Mouse (Mus musculus): ENCODE results near the gene Nudt22. TPM values are rescaled to one million over a fixed set of nuclear protein-coding genes. Genes with fewer than 3 reads are reported as not detected.

Nudt22 gene
- total and polyA plus RNA-seq, 2 experiments from 2014 or later: 19.7 to 20.8 TPM

DNA sequence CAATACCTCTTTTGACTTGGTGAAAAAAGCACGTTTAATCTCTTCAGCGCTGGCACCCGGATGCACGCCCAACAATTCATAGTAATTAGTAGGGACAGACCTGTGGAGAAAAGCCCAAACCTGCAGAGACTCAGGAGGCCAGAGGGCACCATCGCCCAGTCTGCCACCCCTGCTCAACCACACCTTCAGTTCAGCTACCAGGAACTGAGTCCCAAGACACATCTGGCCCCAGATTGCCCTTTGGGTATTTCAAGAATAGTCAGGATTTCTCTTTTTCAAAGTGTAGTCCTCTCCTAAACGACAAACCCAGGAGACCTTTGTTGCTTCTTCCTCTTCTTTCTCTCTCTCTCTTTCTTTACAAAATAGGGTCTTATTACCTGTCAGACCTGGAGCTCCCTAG lies 5.2 kb downstream of the Nudt22 start:
- Histone ChIP-seq H3K9me3 (ENCODE audit: low read length) (no peaks in the 10 kb centered on the region), H3K36me3 (ENCODE audit: insufficient read depth, low read length) (no peaks in the 10 kb centered on the region), H3K4me1 (ENCODE audit: insufficient read depth, low read length) (peaks cover 11% of the 10 kb centered on the region; the same call in 1 of the 2 replicates), H3K27me3 (ENCODE audit: insufficient read depth, low read length) (no peaks in the 10 kb centered on the region), H3K4me2 (ENCODE audit: low read depth, low read length) (no peak overlapping the region), H3K4me3 (ENCODE audit: low read length) (no peak overlapping the region), H3K9ac (replicated peaks; ENCODE audit: low read length) (no peak overlapping the region), H3K27ac (no peak overlapping the region)
- ATAC-seq (no peak), DNase-seq (ENCODE audit: low spot score) (no peak)
- 88% methylated on average over 6 of the region's 6 CpGs for WGBS
- TF ChIP-seq CTCF (IDR thresholded peaks at IDR 0.05; ENCODE audit: low read depth): no peak

- peaks cover 8% of the 10 kb centered on the region; the same call in 1 of the 2 replicates for H3K36me3 ChIP-seq (ENCODE audit: insufficient read depth, low read length)
- no peak overlapping the region for H3K27ac ChIP-seq
- H3K4me3 ChIP-seq (ENCODE audit: low read length): no peak overlapping the region
- no peak overlapping the region for H3K9ac ChIP-seq (replicated peaks; ENCODE audit: low read length)
- whole genome bisulfite sequencing: 87% methylated on average over 8 of the region's 8 CpGs
- ATAC-seq: no peak
- no peaks in the 10 kb centered on the region for H3K4me1 ChIP-seq (ENCODE audit: insufficient read depth, low read length)
- DNase-seq (ENCODE audit: low spot score): no peak
- no peaks in the 10 kb centered on the region for H3K9me3 ChIP-seq (ENCODE audit: low read length)
- TF ChIP-seq CTCF (IDR thresholded peaks at IDR 0.05; ENCODE audit: low read depth): no peak
- no peaks in the 10 kb centered on the region for H3K27me3 ChIP-seq (ENCODE audit: insufficient read depth, low read length)
- no peak overlapping the region for H3K4me2 ChIP-seq (ENCODE audit: low read depth, low read length)
These were observed 6.7 kb downstream of the Nudt22 start for GRCm38 (mm10) chr19:6989251-6989650.

GRCm38 (mm10) chr19:6987904-6988285 lies 8.0 kb downstream of the Nudt22 start:
- no peaks in the 10 kb centered on the region for H3K9me3 ChIP-seq (ENCODE audit: low read length)
- no peaks in the 10 kb centered on the region for H3K27me3 ChIP-seq (ENCODE audit: insufficient read depth, low read length)
- ATAC-seq (peak; percentile 1; the same call in 1 of the 2 replicates), DNase-seq (ENCODE audit: low spot score) (no peak)
- H3K4me2 ChIP-seq (ENCODE audit: low read depth, low read length): peak overlapping the region; percentile 79
- TF ChIP-seq CTCF (IDR thresholded peaks at IDR 0.05; ENCODE audit: low read depth): no peak
- WGBS: under 1% methylated on average over 8 of the region's 8 CpGs
- H3K4me3 ChIP-seq (ENCODE audit: low read length): peak overlapping the region; percentile 58
- peak overlapping the region; percentile 75 for H3K27ac ChIP-seq
- no peaks in the 10 kb centered on the region for H3K4me1 ChIP-seq (ENCODE audit: insufficient read depth, low read length)
- H3K9ac ChIP-seq (replicated peaks; ENCODE audit: low read length): peak overlapping the region; percentile 78
- peaks cover 13% of the 10 kb centered on the region; the same call in 1 of the 2 replicates for H3K36me3 ChIP-seq (ENCODE audit: insufficient read depth, low read length)

DNA sequence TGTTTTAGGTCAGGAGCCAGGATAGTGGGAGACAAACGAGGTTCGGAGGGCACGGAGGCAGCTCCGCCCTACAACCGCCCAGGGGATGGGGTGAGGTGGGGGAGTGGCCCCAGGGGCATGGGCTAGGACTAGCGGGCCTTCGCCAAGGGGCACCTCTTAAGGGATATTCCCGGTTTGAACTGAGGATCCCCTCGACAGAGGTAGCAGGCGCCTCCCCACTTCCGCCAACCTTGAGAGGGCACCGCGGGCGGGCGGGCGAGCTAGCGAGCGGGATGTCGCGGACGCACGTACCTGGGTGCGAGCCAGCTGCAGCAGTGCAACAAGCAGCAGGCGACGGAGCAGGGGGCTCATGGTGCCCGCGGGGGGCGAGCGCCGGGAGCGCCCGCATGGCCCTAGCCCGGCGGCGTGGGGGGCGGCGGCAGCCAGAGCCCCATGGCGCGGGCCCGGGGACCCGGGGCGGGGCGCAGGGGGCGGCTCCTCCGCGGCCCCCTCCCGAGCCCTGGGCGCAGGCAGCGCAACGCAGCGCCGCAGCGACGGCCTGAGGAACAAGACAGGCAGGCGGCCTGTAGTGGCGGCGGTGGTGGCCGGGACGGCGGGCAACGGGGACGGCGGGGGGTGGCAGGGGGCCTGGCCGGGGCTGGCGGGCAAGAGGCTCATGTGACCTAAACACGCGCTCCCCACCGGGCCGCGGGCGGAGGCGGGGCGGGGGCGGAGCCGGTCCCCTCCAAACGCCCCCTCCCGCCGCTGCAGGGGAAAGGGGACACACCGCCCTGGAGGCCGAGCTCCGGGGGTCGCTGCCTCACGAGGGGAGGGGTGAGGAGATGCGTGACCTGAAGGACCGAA lies 8.6 kb downstream of the Nudt22 start, which contains the start of gene Vegfb:
Gene Vegfb (minus strand): TSS at position 591 of the 843 bp plus-strand sequence.
- TF ChIP-seq CTCF (IDR thresholded peaks at IDR 0.05; ENCODE audit: low read depth): no peak
- DNase-seq (ENCODE audit: low spot score) (peak; percentile 72), ATAC-seq (peak; percentile 52)
- WGBS: 3% methylated on average over 70 of the region's 85 CpGs
- peak within 1 kb of the TSS; percentile 78 for H3K9ac ChIP-seq (replicated peaks; ENCODE audit: low read length)
- H3K27me3 ChIP-seq (ENCODE audit: insufficient read depth, low read length): no peaks in the 10 kb centered on the region
- H3K4me2 ChIP-seq (ENCODE audit: low read depth, low read length): peak within 1 kb of the TSS; percentile 79
- peaks cover 17% of the 10 kb centered on the region; the same call in 1 of the 2 replicates for H3K36me3 ChIP-seq (ENCODE audit: insufficient read depth, low read length)
- H3K4me3 ChIP-seq (ENCODE audit: low read length): peak within 1 kb of the TSS; percentile 58
- no peaks in the 10 kb centered on the region for H3K4me1 ChIP-seq (ENCODE audit: insufficient read depth, low read length)
- no peaks in the 10 kb centered on the region for H3K9me3 ChIP-seq (ENCODE audit: low read length)
- H3K27ac ChIP-seq: peak within 1 kb of the TSS; percentile 75

GRCm38 (mm10) chr19:6985951-6986708 lies 9.8 kb downstream of the Nudt22 start:
- no peaks in the 10 kb centered on the region for H3K27me3 ChIP-seq (ENCODE audit: insufficient read depth, low read length)
- peaks cover 19% of the 10 kb centered on the region; the same call in 1 of the 2 replicates for H3K36me3 ChIP-seq (ENCODE audit: insufficient read depth, low read length)
- H3K9me3 ChIP-seq (ENCODE audit: low read length): no peaks in the 10 kb centered on the region
- no peak for ATAC-seq
- no peak for DNase-seq (ENCODE audit: low spot score)
- peaks cover 4% of the 10 kb centered on the region for H3K4me1 ChIP-seq (ENCODE audit: insufficient read depth, low read length)
- H3K27ac ChIP-seq: peak overlapping the region; percentile 75; the same call in 1 of the 2 replicates
- H3K4me2 ChIP-seq (ENCODE audit: low read depth, low read length): peak overlapping the region; percentile 79
- peak overlapping the region; percentile 78; the same call in 1 of the 2 replicates for H3K9ac ChIP-seq (replicated peaks; ENCODE audit: low read length)
- H3K4me3 ChIP-seq (ENCODE audit: low read length): no peak overlapping the region
- no peak for TF ChIP-seq CTCF (IDR thresholded peaks at IDR 0.05; ENCODE audit: low read depth)
- WGBS: 75% methylated on average over 10 of the region's 10 CpGs

DNA sequence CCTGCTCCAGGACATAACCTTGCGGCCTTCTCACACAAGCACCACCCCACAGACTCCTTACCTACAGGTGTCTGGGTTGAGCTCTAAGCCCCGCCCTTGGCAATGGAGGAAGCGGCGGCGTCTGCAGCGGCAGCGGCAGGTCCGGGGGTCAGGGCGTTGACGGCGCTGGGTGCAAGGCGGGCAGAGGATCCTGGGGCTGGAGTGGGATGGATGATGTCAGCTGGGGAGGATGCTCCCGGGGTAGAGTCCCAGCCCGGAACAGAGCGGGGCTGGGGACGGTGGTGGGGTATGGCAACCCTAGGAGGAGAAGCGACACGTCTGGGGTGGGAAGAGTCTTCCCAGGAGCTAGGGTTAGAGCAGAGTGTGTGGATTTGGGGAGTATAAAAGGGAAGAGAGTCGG lies 10.6 kb downstream of the Nudt22 start:
- ATAC-seq: no peak
- WGBS: 87% methylated on average over 19 of the region's 19 CpGs

More for the DNA sequence above, 10.6 kb downstream of the Nudt22 start:
- Histone ChIP-seq H3K36me3 (ENCODE audit: insufficient read depth, low read length) (peaks cover 19% of the 10 kb centered on the region; the same call in 1 of the 2 replicates), H3K27ac (no peak overlapping the region), H3K27me3 (ENCODE audit: insufficient read depth, low read length) (no peaks in the 10 kb centered on the region), H3K4me1 (ENCODE audit: insufficient read depth, low read length) (peaks cover 8% of the 10 kb centered on the region), H3K9me3 (ENCODE audit: low read length) (no peaks in the 10 kb centered on the region), H3K4me3 (ENCODE audit: low read length) (no peak overlapping the region), H3K9ac (replicated peaks; ENCODE audit: low read length) (no peak overlapping the region), H3K4me2 (ENCODE audit: low read depth, low read length) (no peak overlapping the region)
- TF ChIP-seq CTCF (IDR thresholded peaks at IDR 0.05; ENCODE audit: low read depth): no peak
- no peak for DNase-seq (ENCODE audit: low spot score)

All from hindbrain, postnatal 0 days (tissue).